Mouse (Mus musculus) left cerebral cortex, adult 2 months (tissue): ENCODE measurements around the gene Hhipl1. TPM values are rescaled to one million over a fixed set of nuclear protein-coding genes. Genes with fewer than 3 reads are reported as not detected.

ENCODE experiments used
- DNase-seq, 2 experiments: peaks; one replicate each; pipeline ENCODE4 v3.0.0; 2021 to 2022; ENCODE audit warnings: low spot score in 2 of 2, mixed read lengths in 1 of 2; ENCODE audit errors: extremely low spot score in 1 of 2
- H3K27ac ChIP-seq: fragments of 200-600 bp; 2 replicates; pipeline ENCODE4 v1.8.1; 2022
- H3K4me3 ChIP-seq: fragments of 200-600 bp; 2 replicates; pipeline ENCODE4 v1.8.1; 2022
- CTCF ChIP-seq: fragments of 200-600 bp; IDR thresholded peaks from 2 replicates; pipeline ENCODE4 v1.8.1; 2022; ENCODE audit warnings: antibody characterized with exemption, mild to moderate bottlenecking, moderate library complexity
- intact Hi-C: fragments of 180-260 bp; cut with DNase I; formaldehyde crosslinking; loops from one replicate; pipeline ENCODE4 v1.15.1; 2025
- total RNA-seq, 2 experiments: library from RNA; stranded (reverse); gene quantifications; 2 replicates each; pipeline ENCODE4 v1.2.3; 2021

Hhipl1 gene
- total RNA-seq, 2 experiments from 2014 or later: 7.1 to 7.4 TPM

GRCm38 (mm10) chr12:108284455-108285224, 21.4 kb upstream of the Hhipl1 start:
- intact Hi-C loops: no loop called here
- TF ChIP-seq CTCF: no peak
- H3K27ac ChIP-seq: no peak overlapping the region
- DNase-seq: no peak
- H3K4me3 ChIP-seq: no peak overlapping the region

- no peak overlapping the region for H3K4me3 ChIP-seq
- DNase-seq: no peak
- intact Hi-C loops: no loop called here
- no peak for TF ChIP-seq CTCF
- H3K27ac ChIP-seq: no peak overlapping the region
Observed at GRCm38 (mm10) chr12:108285225-108286011, 20.7 kb upstream of the Hhipl1 start.

- no peak for DNase-seq
Observed at GRCm38 (mm10) chr12:108286381-108286780, 19.7 kb upstream of the Hhipl1 start.

GRCm38 (mm10) chr12:108287011-108287410, 19.1 kb upstream of the Hhipl1 start:
- intact Hi-C loops: no loop called here
- H3K4me3 ChIP-seq: no peak overlapping the region
- no peak for TF ChIP-seq CTCF
- DNase-seq: no peak
- H3K27ac ChIP-seq: no peak overlapping the region

More at GRCm38 (mm10) chr12:108286381-108286780, 19.7 kb upstream of the Hhipl1 start:
- intact Hi-C loops: no loop called here
- H3K4me3 ChIP-seq: no peak overlapping the region
- H3K27ac ChIP-seq: no peak overlapping the region
- no peak for TF ChIP-seq CTCF

GRCm38 (mm10) chr12:108288127-108288880, 17.8 kb upstream of the Hhipl1 start:
- TF ChIP-seq CTCF: no peak
- intact Hi-C loops: no loop called here
- no peak for DNase-seq
- Histone ChIP-seq H3K4me3 (no peak overlapping the region), H3K27ac (no peak overlapping the region)

GRCm38 (mm10) chr12:108292419-108292818, 13.7 kb upstream of the Hhipl1 start:
- Histone ChIP-seq H3K4me3 (no peak overlapping the region), H3K27ac (no peak overlapping the region)
- TF ChIP-seq CTCF: no peak
- no peak for DNase-seq
- intact Hi-C loops: no loop called here

- DNase-seq: peak; percentile 66 to 72
- Histone ChIP-seq H3K4me3 (no peak overlapping the region), H3K27ac (no peak overlapping the region)
- peak; percentile 95 for TF ChIP-seq CTCF
- intact Hi-C loops: loop anchor here (1.0 kb wide), 2 partner anchors 76 to 84 kb away; no protein-coding TSS in a partner anchor
Observed at GRCm38 (mm10) chr12:108292957-108293356, 13.1 kb upstream of the Hhipl1 start.

GRCm38 (mm10) chr12:108294620-108295019, 11.4 kb upstream of the Hhipl1 start:
- no peak for TF ChIP-seq CTCF
- H3K27ac ChIP-seq: no peak overlapping the region
- intact Hi-C loops: no loop called here
- H3K4me3 ChIP-seq: no peak overlapping the region
- DNase-seq: no peak

- no peak overlapping the region for H3K4me3 ChIP-seq
- intact Hi-C loops: no loop called here
- no peak for DNase-seq
- H3K27ac ChIP-seq: no peak overlapping the region
- TF ChIP-seq CTCF: peak; percentile 38
Observed at GRCm38 (mm10) chr12:108297033-108297432, 9.0 kb upstream of the Hhipl1 start.

- intact Hi-C loops: no loop called here
- no peak for TF ChIP-seq CTCF
- Histone ChIP-seq H3K4me3 (no peak overlapping the region), H3K27ac (no peak overlapping the region)
- no peak for DNase-seq
Observed at GRCm38 (mm10) chr12:108301006-108301405, 5.1 kb upstream of the Hhipl1 start.

- no peak for TF ChIP-seq CTCF
- intact Hi-C loops: no loop called here
- Histone ChIP-seq H3K4me3 (no peak overlapping the region), H3K27ac (no peak overlapping the region)
- DNase-seq: no peak
Observed at GRCm38 (mm10) chr12:108303778-108304365, 2.2 kb upstream of the Hhipl1 start.
